Comparison of ENCODE assay signal across 8 mouse cellular contexts in the genomic region with DNA sequence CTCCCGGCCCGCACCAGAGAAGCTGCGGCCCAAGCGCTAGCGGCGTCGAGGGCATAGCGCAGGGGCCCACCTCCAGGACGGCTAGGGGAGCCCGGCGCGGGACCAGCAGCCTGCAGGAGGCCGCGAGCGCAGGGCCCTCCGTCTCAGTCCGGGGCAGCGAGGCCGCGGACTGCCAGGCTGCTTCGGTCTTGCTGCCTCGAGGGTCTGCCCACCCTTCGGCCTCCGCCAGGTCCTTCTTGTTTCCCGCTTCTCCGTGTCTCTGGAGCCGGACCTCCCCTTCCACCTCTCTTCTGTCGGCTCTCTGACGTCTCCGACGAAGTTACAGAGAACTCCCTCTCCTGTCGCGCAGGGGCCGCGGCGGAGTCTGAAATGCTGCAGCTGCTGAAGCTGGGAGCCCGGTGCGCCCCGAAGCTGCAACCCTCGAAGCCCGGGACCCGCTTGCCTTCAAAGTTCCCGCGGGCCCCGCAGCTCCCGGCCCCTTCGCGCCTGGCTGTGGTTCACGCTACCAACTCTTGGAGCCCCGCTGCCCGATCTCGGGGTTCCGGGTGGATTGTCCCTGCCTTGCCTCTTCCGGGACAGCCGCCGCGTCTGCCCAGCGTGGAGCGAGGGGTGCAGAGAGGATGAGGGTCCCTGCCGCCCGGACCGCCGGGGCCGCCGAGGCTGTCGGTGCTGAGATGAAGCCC. TPM values are rescaled to one million over a fixed set of nuclear protein-coding genes. Genes with fewer than 3 reads are reported as not detected.
DNase-seq lines count a peak whose midpoint lies in the region; ATAC-seq and TF ChIP-seq lines count a peak whose summit lies in the region.

No protein-coding gene starts in this region.

- DNase-seq in heart, adult 2 months, result peak in 1 of 2 experiments; percentile 21
- no peak for DNase-seq in heart, adult 9 months (ENCODE audit: low spot score in 2 of 2)
- no peak for DNase-seq in ovary, adult 18-20 months (ENCODE audit: low spot score)
- DNase-seq in frontal cortex, postnatal 10 days (ENCODE audit: low spot score in 2 of 2), result no peak
- DNase-seq in cerebellum, adult 9-11 months, result no peak

- WGBS in heart, adult 2 months, result under 1% methylated on average over 66 of the region's 66 CpGs
- WGBS in forebrain, embryonic 12.5 days, result under 1% methylated on average over 55 of the region's 66 CpGs
- 2% methylated on average over 65 of the region's 66 CpGs for WGBS in liver, embryonic 12.5 days (ENCODE audit: insufficient replicate concordance)

- H3K9ac ChIP-seq in heart, adult 2 months (ENCODE audit: low read depth, low read length), result no peak overlapping the region
- H3K9ac ChIP-seq in forebrain, embryonic 12.5 days, result peak overlapping the region; percentile 47; the same call in 1 of the 2 replicates
- no peak overlapping the region for H3K9ac ChIP-seq in liver, embryonic 12.5 days

- intact Hi-C loops in heart, adult 2 months (cut with DNase I), result no loop called here

- no peak for TF ChIP-seq POLR2A in heart, adult 2 months (IDR thresholded peaks at IDR 0.05; ENCODE audit: insufficient read depth, low read depth, low read length)

- H3K9me3 ChIP-seq in E14TG2a.4 (ENCODE audit: low read length), result no peaks in the 10 kb centered on the region
- no peaks in the 10 kb centered on the region for H3K9me3 ChIP-seq in forebrain, embryonic 12.5 days
- no peaks in the 10 kb centered on the region for H3K9me3 ChIP-seq in liver, embryonic 12.5 days (replicated peaks)

- no peak for TF ChIP-seq EP300 in heart, adult 2 months (IDR thresholded peaks at IDR 0.05; ENCODE audit: insufficient read depth, low read depth, low read length)

- no peak for TF ChIP-seq CTCF in heart, adult 2 months (IDR thresholded peaks at IDR 0.05)
- no peak for TF ChIP-seq CTCF in E14TG2a.4 (conservative IDR thresholded peaks at IDR 0.05; ENCODE audit: low read length)

- ATAC-seq in forebrain, embryonic 12.5 days (ENCODE audit: low FRiP score), result peak; percentile 14; the same call in 1 of the 2 replicates
- ATAC-seq in liver, embryonic 12.5 days, result no peak

- peak overlapping the region; percentile 67 for H3K4me2 ChIP-seq in forebrain, embryonic 12.5 days
- H3K4me2 ChIP-seq in liver, embryonic 12.5 days, result peak overlapping the region; percentile 68

- H3K4me1 ChIP-seq in heart, adult 2 months (ENCODE audit: control insufficient read depth, insufficient read depth, low read length), result no peaks in the 10 kb centered on the region
- peaks cover 35% of the 10 kb centered on the region for H3K4me1 ChIP-seq in E14TG2a.4 (replicated peaks; ENCODE audit: low read depth, low read length)
- peaks cover 28% of the 10 kb centered on the region for H3K4me1 ChIP-seq in forebrain, embryonic 12.5 days
- H3K4me1 ChIP-seq in liver, embryonic 12.5 days, result peaks cover 16% of the 10 kb centered on the region

- no peaks in the 10 kb centered on the region for H3K36me3 ChIP-seq in heart, adult 2 months (ENCODE audit: control insufficient read depth, insufficient read depth, low read length)
- no peaks in the 10 kb centered on the region for H3K36me3 ChIP-seq in E14TG2a.4 (ENCODE audit: insufficient read depth, low read length)
- no peaks in the 10 kb centered on the region for H3K36me3 ChIP-seq in forebrain, embryonic 12.5 days (replicated peaks)
- H3K36me3 ChIP-seq in liver, embryonic 12.5 days, result no peaks in the 10 kb centered on the region

- H3K4me3 ChIP-seq in heart, adult 2 months, result peak overlapping the region; percentile 35
- peak overlapping the region; percentile 81 for H3K4me3 ChIP-seq in E14TG2a.4 (replicated peaks; ENCODE audit: low read length)
- H3K4me3 ChIP-seq in forebrain, embryonic 12.5 days (replicated peaks), result peak overlapping the region; percentile 45
- peak overlapping the region; percentile 39 for H3K4me3 ChIP-seq in liver, embryonic 12.5 days

- peaks cover 31% of the 10 kb centered on the region for H3K27me3 ChIP-seq in heart, adult 2 months (ENCODE audit: control insufficient read depth, insufficient read depth, low read length)
- peaks cover 95% of the 10 kb centered on the region for H3K27me3 ChIP-seq in E14TG2a.4 (ENCODE audit: insufficient read depth, low read length)
- H3K27me3 ChIP-seq in forebrain, embryonic 12.5 days, result peaks cover 97% of the 10 kb centered on the region
- peaks cover 98% of the 10 kb centered on the region for H3K27me3 ChIP-seq in liver, embryonic 12.5 days (replicated peaks)

- no peaks in the 10 kb centered on the region for H3K79me2 ChIP-seq in heart, adult 2 months (replicated peaks; ENCODE audit: control insufficient read depth, insufficient read depth, low read length)

- no peak overlapping the region for H3K27ac ChIP-seq in heart, adult 2 months
- H3K27ac ChIP-seq in forebrain, embryonic 12.5 days, result no peak overlapping the region
- no peak overlapping the region for H3K27ac ChIP-seq in liver, embryonic 12.5 days

RNA-seq across cellular contexts. Expression of a gene that starts 6.5 kb away (rescaled TPM):
- 1 to 10 TPM in 1 of 2 experiments, under 1 TPM in 1; 0.68 to 1.5 TPM for total RNA-seq in heart, adult 2 months (2021)
- polyA plus RNA-seq in heart, adult 2 months (2012; rRNA removed), result 0.67 and 1.1 TPM in 2 replicates
- 0.21 and 0.60 TPM in 2 replicates for polyA plus RNA-seq in forebrain, embryonic 12.5 days (2016; fragmentation: Nextera tagmentation; extraction: Ambion mirVana)
- 0.06 TPM in 1 of 2 replicates, not detected in the other for polyA plus RNA-seq in liver, embryonic 12.5 days (2016; fragmentation: Nextera tagmentation; extraction: Ambion mirVana)

RNA-seq across cellular contexts. Expression of a gene that starts 51.9 kb away (rescaled TPM):
- 10 to 100 TPM; 12.4 to 12.9 TPM for total RNA-seq in heart, adult 2 months (2021)
- 6.7 and 12.8 TPM in 2 replicates for polyA plus RNA-seq in heart, adult 2 months (2012; rRNA removed)
- 30.9 and 32.6 TPM in 2 replicates for polyA plus RNA-seq in forebrain, embryonic 12.5 days (2016; fragmentation: Nextera tagmentation; extraction: Ambion mirVana)
- 17.2 and 21.2 TPM in 2 replicates for polyA plus RNA-seq in liver, embryonic 12.5 days (2016; fragmentation: Nextera tagmentation; extraction: Ambion mirVana)
